Mouse (Mus musculus) c-Kit-positive CD71-negative TER-119-negative erythroid progenitor cells, embryonic 14.5 days (primary cell): ENCODE results near the gene Cwh43.

Source experiments
- DNase-seq: peaks from one replicate; pipeline ENCODE4 v3.0.0-alpha.2; 2013; ENCODE audit warnings: low read depth

Gene Cwh43

GRCm38 (mm10) chr5:73399768-73400526, 5.9 kb upstream of the Cwh43 start:
- DNase-seq: no peak

DNA sequence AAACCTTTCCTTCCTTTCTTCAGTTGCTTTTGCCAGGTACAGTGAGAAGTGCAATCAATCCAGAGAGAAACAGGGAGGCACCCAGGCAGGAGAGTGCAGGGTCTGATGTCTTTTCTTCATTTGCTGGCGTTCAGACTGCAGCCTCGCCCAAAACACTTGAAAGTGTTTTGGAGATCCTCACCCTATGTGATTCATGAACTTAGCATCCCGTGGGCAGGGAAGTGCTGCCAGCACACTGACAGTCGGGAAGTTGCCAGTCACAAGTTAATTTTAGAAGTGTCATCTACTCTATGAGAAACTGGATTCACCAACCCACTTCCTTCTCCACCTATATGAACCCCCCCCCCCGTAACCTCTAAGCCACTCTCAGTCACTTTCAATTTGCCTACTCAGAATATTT, 4.5 kb upstream of the Cwh43 start:
- DNase-seq: no peak

- no peak for DNase-seq
Measured at GRCm38 (mm10) chr5:73402911-73403310, 3.0 kb upstream of the Cwh43 start.

DNA sequence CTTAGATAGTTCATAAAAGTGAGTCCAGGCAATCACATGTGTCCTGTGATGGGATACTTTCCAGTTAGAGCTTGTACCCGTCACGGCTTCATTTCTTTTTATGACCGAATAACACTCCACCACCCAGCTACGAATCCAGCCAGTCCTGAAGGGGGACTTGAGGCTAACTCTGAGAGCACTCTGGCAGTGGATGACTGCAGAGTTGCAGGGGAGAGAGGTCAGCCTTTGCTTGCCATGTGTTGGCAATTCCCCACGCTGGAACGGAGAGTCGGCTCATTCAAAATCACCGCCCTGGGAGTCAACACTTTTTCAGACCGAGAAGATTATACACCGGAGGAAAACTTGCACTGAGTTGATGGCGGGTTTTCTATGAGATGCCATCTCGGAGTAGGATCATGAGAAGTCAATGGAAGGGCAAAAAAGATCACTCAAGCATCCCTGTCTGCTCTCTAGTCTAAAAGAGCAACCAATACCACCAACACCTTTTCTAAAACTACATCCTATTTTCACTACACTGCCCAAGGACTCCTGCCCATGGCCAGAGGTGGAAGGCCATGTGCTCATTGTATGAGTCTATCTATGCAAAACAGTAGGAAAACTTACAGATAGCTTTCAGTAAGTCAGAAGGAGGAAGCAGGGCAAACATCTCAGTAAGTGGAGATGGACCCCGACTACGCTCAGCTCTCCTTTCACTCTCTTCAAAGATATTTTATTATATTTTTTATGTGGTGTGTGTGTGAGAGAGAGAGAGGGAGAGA, 2.4 kb upstream of the Cwh43 start:
- DNase-seq: no peak

GRCm38 (mm10) chr5:73404790-73405189, 1.1 kb upstream of the Cwh43 start:
- DNase-seq: no peak

GRCm38 (mm10) chr5:73406861-73407260, 986 bp downstream of the Cwh43 start:
- DNase-seq: no peak

GRCm38 (mm10) chr5:73409970-73410369, 4.1 kb downstream of the Cwh43 start:
- no peak for DNase-seq

GRCm38 (mm10) chr5:73411771-73412170, 5.9 kb downstream of the Cwh43 start:
- DNase-seq: no peak

GRCm38 (mm10) chr5:73414172-73414571, 8.3 kb downstream of the Cwh43 start:
- no peak for DNase-seq

GRCm38 (mm10) chr5:73419045-73419695, 13.3 kb downstream of the Cwh43 start:
- DNase-seq: no peak

GRCm38 (mm10) chr5:73426824-73427223, 20.9 kb downstream of the Cwh43 start:
- no peak for DNase-seq

GRCm38 (mm10) chr5:73431581-73431980, 25.7 kb downstream of the Cwh43 start:
- peak; percentile 39 for DNase-seq

DNA sequence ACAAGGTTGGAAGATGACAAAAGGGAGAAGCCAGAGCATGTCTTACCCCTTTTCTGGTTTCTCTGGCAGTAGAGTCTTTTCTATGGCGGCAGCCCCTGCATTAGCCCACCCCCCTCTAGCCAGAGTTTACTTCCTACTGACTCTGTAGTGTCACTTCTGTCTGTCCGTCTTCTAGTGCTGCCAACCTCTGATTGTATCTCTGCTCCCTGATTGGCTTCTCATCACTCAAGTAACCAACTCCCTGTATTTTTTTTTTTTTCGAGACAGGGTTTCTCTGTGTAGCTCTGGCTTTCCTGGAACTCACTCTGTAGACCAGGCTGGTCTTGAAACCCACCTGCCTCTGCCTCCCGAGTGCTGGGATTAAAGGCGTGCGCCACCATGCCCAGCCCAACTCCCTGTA, 26.9 kb downstream of the Cwh43 start:
- DNase-seq: no peak

DNA sequence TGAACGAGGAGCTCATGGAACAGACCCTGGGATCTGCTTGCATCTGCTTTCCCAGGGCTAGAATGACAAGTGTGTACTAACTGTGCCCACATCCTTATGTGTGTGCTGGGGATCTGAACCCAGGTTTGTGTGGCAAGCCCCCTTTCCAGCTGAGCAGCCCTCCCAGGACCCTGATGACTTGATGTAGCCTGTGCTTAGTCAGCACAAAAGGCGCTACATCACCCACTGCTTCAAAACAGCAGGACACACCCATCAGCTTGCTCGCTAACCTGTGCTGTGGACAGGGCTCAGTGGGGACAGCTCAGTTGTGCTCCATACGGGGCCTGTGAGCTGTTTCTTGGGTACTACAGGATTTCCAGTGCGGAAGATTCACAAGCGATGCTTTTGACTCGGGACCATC, 28.9 kb downstream of the Cwh43 start:
- DNase-seq: no peak

DNA sequence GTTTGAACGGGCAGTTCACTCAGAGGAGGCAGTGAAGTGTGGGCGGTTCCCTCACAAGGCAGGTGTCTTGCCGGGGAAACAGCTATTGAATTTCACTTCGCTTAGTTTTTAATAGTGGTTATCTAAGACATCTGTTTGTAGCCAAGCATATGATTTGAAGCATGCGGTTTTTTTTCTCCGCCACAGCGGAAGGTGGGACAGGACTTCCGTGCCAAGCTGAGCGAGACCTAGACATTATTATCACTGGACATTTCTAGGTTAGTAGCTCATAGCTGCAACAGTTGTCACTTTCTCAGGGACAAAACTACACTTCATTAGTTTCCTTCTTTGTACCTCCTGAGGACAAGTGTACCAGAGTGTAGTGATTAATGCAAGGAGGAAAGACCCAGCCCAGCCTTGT, 36.3 kb downstream of the Cwh43 start:
- no peak for DNase-seq

- no peak for DNase-seq
Measured at GRCm38 (mm10) chr5:73450276-73450675, 44.4 kb downstream of the Cwh43 start.

GRCm38 (mm10) chr5:73454502-73455306, 48.8 kb downstream of the Cwh43 start:
- no peak for DNase-seq

DNA sequence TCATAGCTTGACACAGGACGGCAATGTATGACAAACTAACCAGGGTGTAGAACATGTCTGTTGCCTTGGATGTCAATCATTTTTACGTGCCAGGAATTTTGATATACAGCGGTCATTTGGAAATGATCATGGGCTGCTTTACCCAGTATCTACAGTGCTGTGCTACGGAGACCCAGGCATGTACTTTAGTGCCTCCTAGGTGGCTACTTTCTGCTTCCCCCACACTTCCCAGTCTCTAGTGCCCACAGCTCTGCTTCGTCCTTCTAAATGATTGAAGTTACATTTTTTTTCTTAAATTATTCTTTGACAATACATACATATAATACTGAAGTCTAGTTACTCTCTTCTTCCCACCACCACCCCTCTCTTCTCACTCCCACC, 49.4 kb downstream of the Cwh43 start:
- DNase-seq: no peak

GRCm38 (mm10) chr5:73468462-73469433, 62.9 kb downstream of the Cwh43 start:
- DNase-seq: no peak

DNA sequence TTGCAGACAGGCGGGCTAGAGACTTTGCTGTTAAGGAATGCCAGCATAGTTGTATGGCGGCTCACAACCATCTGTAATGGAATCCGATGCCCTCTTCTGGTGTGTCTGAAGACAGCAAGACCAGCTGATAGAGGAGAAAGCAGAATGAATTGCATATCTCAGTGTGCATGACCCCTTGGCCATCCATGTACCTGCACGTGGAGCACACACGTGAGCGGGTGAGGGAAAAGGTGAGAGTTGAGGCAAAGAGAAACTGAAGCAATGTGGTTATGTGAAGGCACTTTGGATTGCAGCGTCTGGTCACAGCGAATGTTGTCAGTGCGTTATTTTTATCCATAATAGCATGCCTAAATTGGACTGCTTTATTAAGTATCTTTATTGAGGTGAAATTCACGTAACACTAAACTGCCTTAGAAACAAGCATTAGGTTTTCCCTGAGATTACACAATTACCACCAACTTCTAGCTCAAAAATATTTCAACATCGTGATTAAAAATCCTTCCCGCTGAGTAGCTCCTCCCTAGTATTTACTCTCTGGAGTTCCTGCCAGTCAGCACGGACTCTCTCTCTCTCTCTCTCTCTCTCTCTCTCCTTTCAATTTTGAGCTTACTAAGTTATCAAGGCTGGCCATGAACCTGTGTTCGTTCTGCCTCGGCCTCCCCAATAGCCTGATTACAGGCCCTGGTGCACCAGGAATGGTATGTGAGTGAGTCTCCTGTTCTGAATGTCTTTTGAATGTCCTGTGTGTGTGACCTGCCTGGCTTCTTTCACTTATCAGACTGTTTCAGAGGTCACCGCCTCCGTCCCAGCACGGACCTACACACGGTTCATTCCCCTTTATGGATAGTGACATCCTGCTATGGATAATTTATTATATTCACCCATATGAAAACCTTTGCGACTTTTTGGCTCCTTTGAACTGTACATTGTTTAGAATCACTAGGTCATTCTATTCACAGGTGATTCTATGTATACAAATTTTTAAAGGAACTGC, 68.8 kb downstream of the Cwh43 start:
- no peak for DNase-seq
